Comparison of ENCODE assay signal across 9 mouse cellular contexts in the genomic region with DNA sequence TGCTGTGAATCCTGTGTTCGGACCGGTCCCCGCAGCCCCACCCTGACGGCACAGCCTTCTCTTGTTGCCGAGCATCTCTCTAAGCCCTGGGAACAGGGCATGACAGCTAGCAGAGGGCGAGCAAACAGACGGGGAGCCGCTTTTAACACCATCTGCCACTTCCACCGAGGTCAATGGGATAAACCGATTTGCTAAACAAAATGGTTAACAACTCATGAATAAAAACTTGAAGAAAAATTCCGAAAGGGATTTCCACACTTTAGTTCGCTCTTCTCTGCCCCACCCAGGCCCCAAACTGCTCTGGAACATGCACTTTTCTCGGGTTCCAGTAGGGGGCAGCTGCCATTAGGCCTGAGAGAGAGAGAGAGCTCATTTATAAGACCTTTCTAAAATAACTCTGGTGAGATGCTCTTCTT.
DNase-seq lines count a peak whose midpoint lies in the region; ATAC-seq and TF ChIP-seq lines count a peak whose summit lies in the region.
"Had no signal": no experiment of that assay in that cellular context is flagged by ENCODE, and none has a peak within 500 bp of the region (broad histone marks: within the 10 kb centered on the region; RNA-seq: fewer than 3 reads in every experiment).

No protein-coding gene starts in this region.

- peak; percentile 39 for DNase-seq in heart, postnatal 4 days
- peak; percentile 52 for DNase-seq in CH12.LX (ENCODE audit: extremely low read depth)
- peak; percentile 30 for DNase-seq in cerebellum, adult 8-10 months
- peak; percentile 63 for DNase-seq in midbrain, postnatal 0 days (ENCODE audit: low spot score)
- DNase-seq in gastrocnemius, adult 8-10 months (ENCODE audit: low spot score in 2 of 2), result no peak

- peak; percentile 29 to 72; a peak in 3 of 4 replicates for TF ChIP-seq CTCF in CH12.LX (conservative IDR thresholded peaks at IDR 0.05 in 1 of 2, IDR thresholded peaks at IDR 0.05 in 1 of 2; ENCODE audit: low read depth in 2 of 2, low read length in 2 of 2)
- peak; percentile 74 for TF ChIP-seq CTCF in midbrain, postnatal 0 days (IDR thresholded peaks at IDR 0.05)

- no peaks in the 10 kb centered on the region; the same call in 1 of the 2 replicates for H3K79me2 ChIP-seq in CH12.LX (replicated peaks; ENCODE audit: control insufficient read depth, extremely low read depth, insufficient read depth, poor library complexity, severe bottlenecking)

- no peaks in the 10 kb centered on the region; the same call in 1 of the 2 replicates for H3K27me3 ChIP-seq in heart, embryonic 12.5 days (replicated peaks)
- H3K27me3 ChIP-seq in CH12.LX (replicated peaks), result no peaks in the 10 kb centered on the region
- H3K27me3 ChIP-seq in hindbrain, embryonic 13.5 days, result no peaks in the 10 kb centered on the region
- H3K27me3 ChIP-seq in midbrain, postnatal 0 days (ENCODE audit: insufficient read depth, low read length), result no peaks in the 10 kb centered on the region
- H3K27me3 ChIP-seq in intestine, embryonic 15.5 days (replicated peaks), result no peaks in the 10 kb centered on the region

- dilution Hi-C loops in CH12.LX (cut with MboI; ENCODE audit: extremely low pct_ligation_motif_present, extremely low pct_unique_long_range_greater_than_20kb, low sequenced_read_pairs), result no loop called here

- no peak overlapping the region for H3K4me2 ChIP-seq in heart, embryonic 12.5 days
- H3K4me2 ChIP-seq in CH12.LX (ENCODE audit: insufficient read depth, low read depth, poor library complexity, severe bottlenecking), result no peak overlapping the region
- peak overlapping the region; percentile 21; the same call in 1 of the 2 replicates for H3K4me2 ChIP-seq in hindbrain, embryonic 13.5 days
- H3K4me2 ChIP-seq in midbrain, postnatal 0 days (ENCODE audit: low read depth, low read length, poor library complexity, severe bottlenecking), result no peak overlapping the region; the same call in 1 of the 2 replicates
- H3K4me2 ChIP-seq in intestine, embryonic 15.5 days (replicated peaks), result no peak overlapping the region

- TF ChIP-seq RAD21 in CH12.LX (IDR thresholded peaks at IDR 0.05; ENCODE audit: low read depth, low read length), result peak; percentile 62

- TF ChIP-seq POLR2A in CH12.LX (IDR thresholded peaks at IDR 0.05; ENCODE audit: low read depth, low read length), result no peak

- 14% methylated on average over 13 of the region's 13 CpGs for WGBS in heart, embryonic 12.5 days
- 8% methylated on average over 13 of the region's 13 CpGs for WGBS in hindbrain, embryonic 13.5 days
- 4% methylated on average over 13 of the region's 13 CpGs for WGBS in midbrain, postnatal 0 days
- WGBS in intestine, embryonic 15.5 days, result 14% methylated on average over 13 of the region's 13 CpGs

- no peak overlapping the region for H3K9ac ChIP-seq in heart, embryonic 12.5 days
- H3K9ac ChIP-seq in CH12.LX (ENCODE audit: insufficient read depth, low read depth), result no peak overlapping the region
- H3K9ac ChIP-seq in hindbrain, embryonic 13.5 days, result peak overlapping the region; percentile 13; the same call in 1 of the 2 replicates
- no peak overlapping the region for H3K9ac ChIP-seq in midbrain, postnatal 0 days (replicated peaks; ENCODE audit: low read length, poor library complexity, severe bottlenecking)
- H3K9ac ChIP-seq in intestine, embryonic 15.5 days, result no peak overlapping the region

- no peaks in the 10 kb centered on the region for H3K4me1 ChIP-seq in heart, embryonic 12.5 days (replicated peaks)
- peaks cover 8 to 46% of the 10 kb centered on the region in 2 experiments; a peak in 3 of 4 replicates for H3K4me1 ChIP-seq in CH12.LX (ENCODE audit: control insufficient read depth in 1 of 2, insufficient read depth in 2 of 2)
- peaks cover 27% of the 10 kb centered on the region for H3K4me1 ChIP-seq in hindbrain, embryonic 13.5 days (replicated peaks)
- H3K4me1 ChIP-seq in midbrain, postnatal 0 days (ENCODE audit: insufficient read depth, low read length), result no peaks in the 10 kb centered on the region
- no peaks in the 10 kb centered on the region for H3K4me1 ChIP-seq in intestine, embryonic 15.5 days (replicated peaks)

- no peak overlapping the region for H3K27ac ChIP-seq in heart, embryonic 12.5 days (ENCODE audit: poor library complexity, severe bottlenecking)
- no peak overlapping the region for H3K27ac ChIP-seq in CH12.LX (ENCODE audit: insufficient read depth, low read depth)
- peak overlapping the region; percentile 48 for H3K27ac ChIP-seq in hindbrain, embryonic 13.5 days
- no peak overlapping the region for H3K27ac ChIP-seq in midbrain, postnatal 0 days (ENCODE audit: low read depth, low read length)
- H3K27ac ChIP-seq in intestine, embryonic 15.5 days, result no peak overlapping the region
- H3K27ac ChIP-seq: macrophage had no signal

- in situ Hi-C loops in CH12.LX (cut with MboI; ENCODE audit: low pct_ligation_motif_present, low pct_unique_long_range_greater_than_20kb, low sequenced_read_pairs), result no loop called here

- no peaks in the 10 kb centered on the region for H3K9me3 ChIP-seq in heart, embryonic 12.5 days (replicated peaks)
- no peaks in the 10 kb centered on the region for H3K9me3 ChIP-seq in CH12.LX (replicated peaks; ENCODE audit: low read length)
- no peaks in the 10 kb centered on the region for H3K9me3 ChIP-seq in hindbrain, embryonic 13.5 days
- H3K9me3 ChIP-seq in midbrain, postnatal 0 days (ENCODE audit: low read length), result no peaks in the 10 kb centered on the region
- H3K9me3 ChIP-seq in intestine, embryonic 15.5 days, result no peaks in the 10 kb centered on the region

- no peak for TF ChIP-seq EP300 in CH12.LX (IDR thresholded peaks at IDR 0.05; ENCODE audit: low read length)

- no peaks in the 10 kb centered on the region for H3K36me3 ChIP-seq in heart, embryonic 12.5 days
- peaks cover 11 to 15% of the 10 kb centered on the region in 2 experiments for H3K36me3 ChIP-seq in CH12.LX (replicated peaks in 1 of 2; ENCODE audit: control insufficient read depth in 1 of 2, insufficient read depth in 1 of 2, low read length in 1 of 2)
- H3K36me3 ChIP-seq in hindbrain, embryonic 13.5 days, result no peaks in the 10 kb centered on the region
- no peaks in the 10 kb centered on the region for H3K36me3 ChIP-seq in midbrain, postnatal 0 days (ENCODE audit: insufficient read depth, low read length)
- no peaks in the 10 kb centered on the region for H3K36me3 ChIP-seq in intestine, embryonic 15.5 days

- H3K4me3 ChIP-seq in heart, embryonic 12.5 days, result no peak overlapping the region
- no peak overlapping the region for H3K4me3 ChIP-seq in CH12.LX (replicated peaks in 1 of 3; ENCODE audit: low read depth in 2 of 3, low read length in 2 of 3, poor library complexity in 1 of 3)
- no peak overlapping the region for H3K4me3 ChIP-seq in hindbrain, embryonic 13.5 days
- no peak overlapping the region for H3K4me3 ChIP-seq in midbrain, postnatal 0 days (ENCODE audit: low read depth, low read length)
- H3K4me3 ChIP-seq in intestine, embryonic 15.5 days (replicated peaks), result no peak overlapping the region

- ATAC-seq in heart, embryonic 12.5 days (ENCODE audit: insufficient number of reproducible peaks, low FRiP score), result no peak
- ATAC-seq in hindbrain, embryonic 13.5 days (ENCODE audit: low FRiP score), result peak; percentile 70; the same call in 1 of the 2 replicates
- ATAC-seq in midbrain, postnatal 0 days (ENCODE audit: low FRiP score), result peak; percentile 50; the same call in 1 of the 2 replicates
- no peak for ATAC-seq in intestine, embryonic 15.5 days

TF ChIP-seq in CH12.LX, 34 proteins besides CTCF, POLR2A, EP300 and RAD21:
- TF ChIP-seq ELF1 (IDR thresholded peaks at IDR 0.05; ENCODE audit: low read depth, low read length) (no peak), ETS1 (conservative IDR thresholded peaks at IDR 0.05; ENCODE audit: low read depth, low read length) (no peak), MYC (IDR thresholded peaks at IDR 0.05; ENCODE audit: low read depth, low read length) (no peak), ZMIZ1 (IDR thresholded peaks at IDR 0.05; ENCODE audit: low read depth, low read length) (no peak), MXI1 (IDR thresholded peaks at IDR 0.05; ENCODE audit: low read depth, low read length) (no peak), BHLHE40 (IDR thresholded peaks at IDR 0.05; ENCODE audit: low read depth, low read length) (no peak), PAX5 (IDR thresholded peaks at IDR 0.05; ENCODE audit: low read length) (no peak), ZNF384 (IDR thresholded peaks at IDR 0.05; ENCODE audit: low read depth, low read length) (no peak), ZKSCAN1 (IDR thresholded peaks at IDR 0.05; ENCODE audit: borderline replicate concordance, low read depth, low read length) (no peak), IRF4 (IDR thresholded peaks at IDR 0.05; ENCODE audit: low read depth, low read length) (0 out of 2 replicates have a peak, but pooled peaks have one; percentile 11), MEF2A (IDR thresholded peaks at IDR 0.05; ENCODE audit: borderline replicate concordance, low read depth, low read length) (no peak), USF1 (IDR thresholded peaks at IDR 0.05; ENCODE audit: low read depth, low read length) (no peak), JUND (conservative IDR thresholded peaks at IDR 0.05; ENCODE audit: low read depth, low read length) (no peak), SMC3 (IDR thresholded peaks at IDR 0.05; ENCODE audit: low read depth, low read length) (peak; percentile 71), JUN (IDR thresholded peaks at IDR 0.05; ENCODE audit: insufficient read depth, low read depth, low read length) (no peak), NRF1 (IDR thresholded peaks at IDR 0.05; ENCODE audit: low read depth, low read length) (no peak)

Comparison
In these comparisons a context has a peak if more than half of its experiments do, and no peak if none do; other contexts are left out.
1. DNase-seq: peak in heart, postnatal 4 days (single experiment), CH12.LX (single experiment), cerebellum, adult 8-10 months (single experiment) and midbrain, postnatal 0 days (single experiment); none in gastrocnemius, adult 8-10 months (0 of 2).
2. ATAC-seq: peak in hindbrain, embryonic 13.5 days (single experiment) and midbrain, postnatal 0 days (single experiment); none in heart, embryonic 12.5 days (single experiment) and intestine, embryonic 15.5 days (single experiment).